Mouse (Mus musculus) small intestine, adult 2 months (tissue): ENCODE data around the gene Wfikkn2.

Experiments
- CTCF ChIP-seq: fragments of 200-500 bp; IDR thresholded peaks from 2 replicates; pipeline ENCODE4 v1.5.1; 2012; ENCODE audit warnings: low read depth, mild to moderate bottlenecking, control low read depth, inconsistent platforms, low read length, moderate library complexity, mixed read lengths; ENCODE audit not compliant: insufficient replicate concordance, insufficient read length; ENCODE audit errors: extremely low read depth
- POLR2A ChIP-seq: fragments of 200-500 bp; IDR thresholded peaks from 2 replicates; pipeline ENCODE4 v1.6.1; 2012; ENCODE audit warnings: low read depth, mild to moderate bottlenecking, control low read depth, inconsistent platforms, low read length, moderate library complexity

DNA sequence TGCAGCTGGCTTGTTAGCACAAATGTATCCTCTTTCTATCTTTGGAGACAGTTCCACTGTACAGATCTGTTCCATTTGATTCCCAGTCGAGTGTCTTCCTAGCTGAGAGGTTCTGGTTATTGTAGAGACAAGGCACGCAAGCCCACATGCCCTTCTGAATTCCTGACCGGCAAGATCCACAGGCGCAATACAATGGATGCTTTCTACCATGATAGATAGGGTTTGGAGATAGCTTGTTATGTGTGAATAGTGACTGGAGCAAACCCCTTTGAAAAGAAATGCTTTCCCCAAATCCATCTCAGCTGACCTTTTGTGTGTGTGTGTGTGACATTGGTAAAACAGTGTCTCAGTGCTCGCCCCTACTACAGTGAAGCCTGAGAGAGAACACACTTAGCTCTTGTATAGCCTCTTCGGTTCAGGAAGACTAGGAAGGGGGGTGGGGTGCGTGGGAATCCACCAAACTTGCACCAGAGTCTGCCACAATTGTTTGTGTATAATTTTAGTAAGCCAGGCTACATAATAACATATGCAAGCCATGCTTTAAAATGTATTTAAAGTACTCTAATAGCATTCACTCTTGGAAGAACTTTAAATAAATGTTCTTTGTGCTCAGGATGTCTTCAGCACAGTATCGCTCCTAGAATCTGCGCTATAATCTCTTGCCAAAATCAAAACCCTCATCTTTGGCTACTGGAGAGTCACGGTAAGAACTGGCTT is 39.2 kb downstream of the Wfikkn2 start:
- no peak for TF ChIP-seq CTCF
- TF ChIP-seq POLR2A: no peak
